Mouse (Mus musculus): Measurements from ENCODE around the gene 2310011J03Rik.

- TF ChIP-seq CTCF (IDR thresholded peaks at IDR 0.05; ENCODE audit: control insufficient read depth, insufficient read depth, low read length) (no peak), POLR2A (IDR thresholded peaks at IDR 0.05; ENCODE audit: borderline replicate concordance, control insufficient read depth, low read depth, low read length) (no peak)
Observed at GRCm38 (mm10) chr10:80351896-80352295, 31.6 kb upstream of the 2310011J03Rik start.

Data from bone marrow, adult 2 months (tissue).